Mouse (Mus musculus): Measurements from ENCODE around the gene Tnfsfm13.

DNA sequence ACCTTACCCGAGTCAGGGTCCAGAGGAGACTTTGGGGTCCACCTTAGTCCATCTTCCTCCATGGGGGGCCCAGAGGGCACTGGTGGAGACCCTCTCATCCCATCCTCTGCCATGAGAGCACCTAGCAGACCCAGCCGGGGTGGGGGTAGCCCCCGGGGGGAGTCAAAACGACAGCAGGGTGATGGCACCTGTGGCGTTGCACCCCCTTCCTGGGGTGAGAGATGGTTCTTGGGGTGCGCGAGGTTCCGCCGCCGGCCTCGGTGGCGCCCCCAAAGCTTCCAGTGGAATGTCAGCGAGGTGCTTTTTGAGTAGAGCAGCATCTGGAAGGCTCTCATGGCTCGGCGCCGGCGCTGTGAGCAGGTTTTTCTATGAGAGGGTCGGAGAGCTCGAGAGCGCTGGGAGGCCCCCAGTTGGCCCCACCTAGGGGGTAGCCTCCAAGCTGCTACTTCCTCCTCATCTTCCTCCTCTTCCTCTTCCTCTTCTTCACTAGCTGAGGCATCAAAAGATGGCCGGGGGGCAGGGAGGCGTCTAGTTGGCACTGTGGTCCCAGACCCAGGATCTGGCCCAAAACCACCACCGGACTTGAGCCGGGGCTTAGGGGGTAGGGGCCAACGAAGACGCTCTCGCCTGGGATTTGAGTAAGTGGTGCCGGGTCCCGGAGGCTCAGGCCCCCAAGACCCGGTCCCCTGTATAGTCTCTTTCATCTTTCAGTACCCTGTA lies 15.6 kb downstream of the Tnfsfm13 start:
- TF ChIP-seq POLR2AphosphoS2 (IDR thresholded peaks at IDR 0.05; ENCODE audit: insufficient read length, low read depth), result no peak
- no peak for TF ChIP-seq REST (IDR thresholded peaks at IDR 0.05; ENCODE audit: insufficient read depth, insufficient read length)
- no peak for TF ChIP-seq POLR2A (IDR thresholded peaks at IDR 0.05; ENCODE audit: insufficient read length, low read depth)
- TF ChIP-seq SRF (IDR thresholded peaks at IDR 0.05; ENCODE audit: control insufficient read depth, insufficient read length, low read depth), result no peak
- TF ChIP-seq MYOG (IDR thresholded peaks at IDR 0.05; ENCODE audit: control insufficient read depth in 1 of 3, insufficient read depth in 1 of 3, insufficient read length in 2 of 3, low read depth in 2 of 3), result no peak
